Mouse (Mus musculus) retina, postnatal 1 day (tissue): Measurements from ENCODE around the gene Olfr49.
"Not testable (repeated sequence)": the region's sequence is repeated elsewhere in the genome, so short reads cannot be mapped to it uniquely, and the experiment has no call there.

Experiments used
- DNase-seq: peaks from one replicate; pipeline ENCODE4 v3.0.0-alpha.2; 2012

Gene Olfr49

GRCm38 (mm10) chr14:54229849-54230248, 54.9 kb downstream of the Olfr49 start:
- DNase-seq: not testable (repeated sequence)

GRCm38 (mm10) chr14:54228933-54229713, 55.6 kb downstream of the Olfr49 start:
- DNase-seq: peak; percentile 69

DNA sequence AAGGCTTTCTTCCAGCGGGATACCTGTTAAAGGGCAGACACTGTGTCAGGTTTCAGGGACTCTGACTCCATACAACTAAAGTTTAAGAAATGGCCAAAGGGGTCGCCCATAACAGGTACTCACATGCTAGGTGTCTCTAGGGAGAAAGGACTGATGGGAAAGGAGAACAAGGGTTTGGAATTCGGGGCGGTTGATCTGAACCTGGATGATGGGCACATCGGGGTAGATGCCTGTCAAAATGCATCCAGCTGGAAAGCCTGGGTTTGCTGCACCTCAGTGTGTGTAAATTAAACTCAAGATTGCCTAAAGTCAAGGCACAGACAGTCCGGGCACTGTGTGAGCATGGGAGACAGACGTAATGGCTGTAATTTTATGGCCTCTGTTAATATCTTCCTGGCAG, 56.2 kb downstream of the Olfr49 start:
- DNase-seq: no peak
